Mouse (Mus musculus) ZHBTc4 (cell line): ENCODE measurements at regions not wholly inside any gene's neighbourhood (a gene's known extent, or its start where the extent isn't known, plus 50 kb on each side); places are given as distances from the start of the nearest gene placed in this dataset.

Experiments
- DNase-seq: peaks from one replicate; pipeline ENCODE4 v3.0.0-alpha.2; 2011; ENCODE audit warnings: low read depth, low spot score

- no peak for DNase-seq
These were observed 76.4 kb downstream of the Zfp169 start for GRCm38 (mm10) chr13:48436659-48437345.
